Mouse (Mus musculus): ENCODE results near the gene Dennd2c.
"Not testable (repeated sequence)": the region's sequence is repeated elsewhere in the genome, so short reads cannot be mapped to it uniquely, and the experiment has no call there.

Gene Dennd2c

DNA sequence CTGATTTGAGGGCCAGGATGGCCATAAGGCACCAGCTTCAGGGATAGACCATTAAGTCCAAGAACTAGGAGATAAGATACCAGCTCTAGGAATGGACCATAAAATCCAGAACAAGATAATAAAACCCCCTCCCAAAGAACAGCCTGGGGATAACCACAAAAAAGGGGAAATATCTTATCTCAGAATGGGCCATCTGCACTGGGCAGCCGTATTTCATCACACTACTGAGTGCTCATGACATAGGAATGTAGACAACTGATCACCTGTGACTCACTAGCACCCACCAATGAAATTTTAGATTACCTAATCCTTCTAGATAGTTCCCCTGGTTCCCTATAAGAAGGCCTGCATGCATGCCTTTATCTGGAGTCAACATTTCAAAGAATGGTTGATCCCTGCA lies 109.7 kb downstream of the Dennd2c start:
- no peak for DNase-seq (ENCODE audit: low read depth in 1 of 2, low spot score in 2 of 2)

DNA sequence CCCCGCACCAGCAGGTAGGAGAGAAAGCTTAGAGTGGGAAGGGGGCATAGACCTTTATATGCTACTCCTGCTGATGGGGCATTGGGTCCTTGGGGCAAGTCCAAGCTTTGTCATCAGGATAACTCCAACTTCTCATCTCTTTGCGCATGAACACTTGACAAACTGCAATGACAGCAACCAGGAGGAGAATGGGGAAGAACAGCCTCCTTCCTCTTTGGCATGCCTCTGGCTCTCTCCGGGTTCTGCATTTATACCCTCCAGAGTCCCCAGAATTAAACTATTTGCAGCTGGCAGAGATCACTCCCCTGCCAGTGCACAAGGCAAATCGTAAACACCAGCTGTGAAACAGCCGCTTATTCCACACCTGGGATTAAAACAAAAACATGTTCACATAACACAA lies 111.1 kb downstream of the Dennd2c start:
- DNase-seq (ENCODE audit: low read depth in 1 of 2, low spot score in 2 of 2), result no peak

DNA sequence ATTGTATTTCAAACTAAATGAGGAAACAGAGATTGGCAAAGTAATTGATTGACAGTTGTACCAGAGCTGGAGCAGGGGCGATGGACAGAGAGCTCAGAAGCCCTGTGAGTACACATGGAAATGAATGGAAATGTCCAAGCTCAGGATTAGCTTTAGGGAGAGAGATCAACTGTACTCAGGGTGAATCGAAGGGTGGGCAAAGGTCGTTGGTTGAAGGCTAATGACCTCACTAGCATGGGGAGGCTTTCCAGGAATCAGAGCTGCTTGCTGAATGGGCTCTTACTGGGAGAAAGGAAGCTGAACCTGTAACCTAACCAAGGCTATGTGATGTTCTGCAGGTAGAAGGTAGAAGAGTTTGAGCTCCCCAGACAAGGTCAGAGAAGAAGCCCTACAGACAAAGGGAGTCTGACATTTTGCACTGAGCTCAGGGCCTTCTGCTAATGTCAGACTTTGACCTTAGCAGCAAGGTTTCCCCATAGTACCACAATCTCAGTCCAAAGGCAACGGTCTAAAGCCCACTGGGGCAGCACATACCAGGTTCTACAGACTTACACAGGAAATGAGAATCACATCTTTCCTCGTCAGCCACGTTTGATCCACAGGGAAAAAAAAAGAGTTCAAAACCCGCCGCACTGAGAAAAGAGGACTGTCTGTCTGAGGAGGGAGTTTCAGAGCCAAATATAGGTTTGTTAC lies 112.3 kb downstream of the Dennd2c start:
- no peak for DNase-seq (ENCODE audit: low read depth in 1 of 2, low spot score in 2 of 2)

- not testable (repeated sequence) for DNase-seq (ENCODE audit: low read depth in 1 of 2, low spot score in 2 of 2)
These were observed 113.0 kb downstream of the Dennd2c start for GRCm38 (mm10) chr3:103215399-103215798.
